Mouse (Mus musculus) forebrain, embryonic 10.5 days (tissue): ENCODE data around the gene Hscb. TPM values are rescaled to one million over a fixed set of nuclear protein-coding genes. Genes with fewer than 3 reads are reported as not detected.

Experiments
- DNase-seq: peaks from one replicate; pipeline ENCODE4 v3.0.0-alpha.2; 2017; ENCODE audit warnings: low spot score; ENCODE audit errors: extremely low spot score
- H3K27ac ChIP-seq: fragments of 300-500 bp; sonication (generic); 2 replicates; pipeline ENCODE4 v1.5.1; 2016; ENCODE audit warnings: mild to moderate bottlenecking
- H3K27me3 ChIP-seq: fragments of 300-500 bp; sonication (generic); 2 replicates; pipeline ENCODE4 v1.6.1; 2016; ENCODE audit warnings: mild to moderate bottlenecking; ENCODE audit not compliant: poor library complexity, severe bottlenecking
- H3K36me3 ChIP-seq: fragments of 300-500 bp; sonication (generic); replicated peaks from 2 replicates; pipeline ENCODE4 v1.6.1; 2016; ENCODE audit warnings: mild to moderate bottlenecking, moderate library complexity
- H3K4me1 ChIP-seq: fragments of 300-500 bp; sonication (generic); 2 replicates; pipeline ENCODE4 v1.6.1; 2016
- H3K4me3 ChIP-seq: fragments of 300-500 bp; sonication (generic); 2 replicates; pipeline ENCODE4 v1.5.1; 2016; ENCODE audit warnings: mild to moderate bottlenecking, moderate library complexity
- H3K9me3 ChIP-seq: fragments of 300-500 bp; sonication (generic); 2 replicates; pipeline ENCODE4 v1.6.1; 2016; ENCODE audit warnings: mild to moderate bottlenecking, moderate library complexity
- WGBS: fragments of 180-500 bp; shearing (Covaris S2); methylation state at CpG from one replicate; pipeline ENCODE4 v1.1.7; 2016; 5-methylcytosine and 5-hydroxymethylcytosine counted together
- polyA plus RNA-seq: library from polyadenylated mRNA; unstranded; fragments of >200 nt; fragmentation: Nextera tagmentation; extraction: Ambion mirVana; gene quantifications from 2 replicates; pipeline ENCODE4 v1.2.1, GENCODE M21; 2016

Gene Hscb
- polyA plus RNA-seq, 1 experiment from 2014 or later: 27.5 TPM

GRCm38 (mm10) chr5:110788684-110789083 is 50.9 kb downstream of the Hscb start:
- Histone ChIP-seq H3K36me3 (peaks cover 92% of the 10 kb centered on the region), H3K27me3 (no peaks in the 10 kb centered on the region), H3K4me3 (no peak overlapping the region), H3K4me1 (no peaks in the 10 kb centered on the region), H3K9me3 (no peaks in the 10 kb centered on the region), H3K27ac (no peak overlapping the region)
- DNase-seq: peak; percentile 35
- WGBS: 63% methylated on average over 5 of the region's 5 CpGs

- WGBS: 86% methylated on average over 11 of the region's 11 CpGs
- Histone ChIP-seq H3K9me3 (no peaks in the 10 kb centered on the region), H3K4me3 (no peak overlapping the region), H3K27me3 (no peaks in the 10 kb centered on the region), H3K27ac (no peak overlapping the region), H3K4me1 (no peaks in the 10 kb centered on the region), H3K36me3 (peaks cover 68% of the 10 kb centered on the region)
- DNase-seq: no peak
Observed at GRCm38 (mm10) chr5:110786081-110786835, 53.3 kb downstream of the Hscb start.

- WGBS: 80% methylated on average over 8 of the region's 8 CpGs
- H3K27me3 ChIP-seq: no peaks in the 10 kb centered on the region
- H3K9me3 ChIP-seq: no peaks in the 10 kb centered on the region
- H3K4me3 ChIP-seq: no peak overlapping the region
- no peak for DNase-seq
- peaks cover 45% of the 10 kb centered on the region for H3K36me3 ChIP-seq
- H3K4me1 ChIP-seq: peaks cover 28% of the 10 kb centered on the region
- no peak overlapping the region for H3K27ac ChIP-seq
Observed at GRCm38 (mm10) chr5:110783150-110783549, 56.4 kb downstream of the Hscb start.

GRCm38 (mm10) chr5:110781529-110782238 is 57.9 kb downstream of the Hscb start:
- Histone ChIP-seq H3K27ac (no peak overlapping the region), H3K9me3 (no peaks in the 10 kb centered on the region), H3K4me3 (no peak overlapping the region), H3K4me1 (peaks cover 30% of the 10 kb centered on the region), H3K36me3 (peaks cover 45% of the 10 kb centered on the region), H3K27me3 (no peaks in the 10 kb centered on the region)
- no peak for DNase-seq
- 83% methylated on average over 7 of the region's 7 CpGs for WGBS

GRCm38 (mm10) chr5:110780761-110781528 is 58.6 kb downstream of the Hscb start:
- H3K27ac ChIP-seq: peak overlapping the region; percentile 89
- H3K36me3 ChIP-seq: peaks cover 45% of the 10 kb centered on the region
- WGBS: 65% methylated on average over 10 of the region's 10 CpGs
- no peak for DNase-seq
- no peaks in the 10 kb centered on the region for H3K27me3 ChIP-seq
- H3K4me3 ChIP-seq: peak overlapping the region; percentile 79
- peaks cover 30% of the 10 kb centered on the region for H3K4me1 ChIP-seq
- H3K9me3 ChIP-seq: no peaks in the 10 kb centered on the region

- no peaks in the 10 kb centered on the region for H3K9me3 ChIP-seq
- DNase-seq: peak; percentile 86
- 1% methylated on average over 57 of the region's 57 CpGs for WGBS
- no peaks in the 10 kb centered on the region for H3K27me3 ChIP-seq
- peak within 1 kb of the TSS; percentile 89 for H3K27ac ChIP-seq
- peaks cover 47% of the 10 kb centered on the region for H3K36me3 ChIP-seq
- peak within 1 kb of the TSS; percentile 79 for H3K4me3 ChIP-seq
- H3K4me1 ChIP-seq: peaks cover 30% of the 10 kb centered on the region
Observed at GRCm38 (mm10) chr5:110779998-110780760, 59.4 kb downstream of the Hscb start, which contains the start of gene Pus1. Gene Pus1 (minus strand): TSS chr5:110780659.

GRCm38 (mm10) chr5:110779276-110779997 is 60.1 kb downstream of the Hscb start:
- H3K27ac ChIP-seq: peak overlapping the region; percentile 89; the same call in 1 of the 2 replicates
- H3K4me3 ChIP-seq: peak overlapping the region; percentile 79
- no peaks in the 10 kb centered on the region for H3K9me3 ChIP-seq
- WGBS: 24% methylated on average over 15 of the region's 15 CpGs
- peaks cover 49% of the 10 kb centered on the region for H3K36me3 ChIP-seq
- no peaks in the 10 kb centered on the region for H3K27me3 ChIP-seq
- no peak for DNase-seq
- peaks cover 30% of the 10 kb centered on the region for H3K4me1 ChIP-seq

Other genes starting within 250 kb of the Hscb start
- gene Noc4l, start 186.4 kb downstream of the Hscb start, polyA plus RNA-seq: 100 and 102 TPM in 2 replicates
- gene Ddx51, start 186.3 kb downstream of the Hscb start, polyA plus RNA-seq: 30.3 and 31.4 TPM in 2 replicates
- 66.8 and 68.8 TPM in 2 replicates for gene Ep400, start 69.1 kb downstream of the Hscb start, polyA plus RNA-seq
- gene Pus1, start 59.1 kb downstream of the Hscb start, polyA plus RNA-seq: 47.1 and 48.4 TPM in 2 replicates
- 18.3 and 22.0 TPM in 2 replicates for gene Ulk1, start 29.7 kb downstream of the Hscb start, polyA plus RNA-seq
- 47.5 and 51.5 TPM in 2 replicates for gene Chek2, start 202 bp upstream of the Hscb start, polyA plus RNA-seq
- gene Ttc28, start 40.0 kb upstream of the Hscb start, polyA plus RNA-seq: 9.7 and 9.8 TPM in 2 replicates